Mouse (Mus musculus) bone marrow, adult 2 months (tissue): ENCODE results near the gene Ahsg.
"Not testable (repeated sequence)": the region's sequence is repeated elsewhere in the genome, so short reads cannot be mapped to it uniquely, and the experiment has no call there.

Source experiments
- CTCF ChIP-seq: fragments of 200-500 bp; IDR thresholded peaks from 2 replicates; pipeline ENCODE4 v1.5.1; 2011; ENCODE audit warnings: low read length, control low read depth; ENCODE audit not compliant: control insufficient read depth, insufficient read depth
- POLR2A ChIP-seq: fragments of 200-500 bp; IDR thresholded peaks from 2 replicates; pipeline ENCODE4 v1.6.1; 2011; ENCODE audit warnings: low read depth, mild to moderate bottlenecking, control low read depth, low read length, borderline replicate concordance; ENCODE audit not compliant: control insufficient read depth

DNA sequence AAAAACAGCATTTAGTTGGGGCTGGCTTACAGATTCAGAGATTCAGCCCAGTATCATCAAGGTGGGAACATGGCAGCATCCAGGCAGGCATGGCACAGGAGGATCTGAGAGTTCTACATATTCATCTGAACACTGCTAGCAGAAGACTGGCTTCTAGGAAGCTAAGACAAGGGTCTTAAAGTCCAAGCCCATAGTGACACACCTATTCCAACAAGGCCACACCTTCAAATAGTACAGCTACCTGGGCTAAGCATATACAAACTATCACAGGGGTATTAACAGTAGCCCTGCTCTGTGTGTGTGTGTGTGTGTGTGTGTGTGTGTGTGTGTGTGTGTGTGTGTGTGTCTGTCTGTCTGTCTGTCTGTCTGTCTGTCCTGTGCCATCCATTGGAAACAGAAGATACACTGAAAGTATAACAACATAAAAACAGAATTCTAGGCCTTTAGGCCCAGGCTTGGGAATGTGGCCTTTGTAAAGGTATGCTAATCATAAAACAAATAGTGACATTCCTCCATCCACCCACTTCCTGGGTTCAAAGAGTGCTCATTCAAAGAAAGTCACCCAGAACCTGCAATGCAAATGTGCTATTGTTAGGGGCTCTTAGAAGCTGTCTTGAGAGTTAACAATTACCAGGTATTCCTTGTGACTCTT is 50.9 kb downstream of the Ahsg start:
- TF ChIP-seq POLR2A, CTCF: not testable (repeated sequence)
